Mouse (Mus musculus) hindbrain, embryonic 16.5 days (tissue): Measurements from ENCODE around the gene Zfp872. TPM values are rescaled to one million over a fixed set of nuclear protein-coding genes. Genes with fewer than 3 reads are reported as not detected.
"Not testable (repeated sequence)": the region's sequence is repeated elsewhere in the genome, so short reads cannot be mapped to it uniquely, and the experiment has no call there.

Experiments
- ATAC-seq: fragments of 200-750 bp; cut with Nextera tagmentation; 2 replicates; pipeline ENCODE4 v1.8.0; 2017; ENCODE audit warnings: moderate TSS enrichment, moderate library complexity
- H3K27ac ChIP-seq: fragments of 300-500 bp; sonication (generic); 2 replicates; pipeline ENCODE4 v1.5.1; 2014; ENCODE audit warnings: low read depth, mild to moderate bottlenecking, control low read depth, low read length, moderate library complexity
- H3K27me3 ChIP-seq: fragments of 300-500 bp; sonication (generic); replicated peaks from 2 replicates; pipeline ENCODE4 v1.6.1; 2014; ENCODE audit warnings: low read length; ENCODE audit not compliant: control insufficient read depth, insufficient read depth
- H3K36me3 ChIP-seq: fragments of 300-500 bp; sonication (generic); 2 replicates; pipeline ENCODE4 v1.6.1; 2014; ENCODE audit warnings: mild to moderate bottlenecking, low read length, moderate library complexity, mixed read lengths; ENCODE audit not compliant: control insufficient read depth, insufficient read depth
- H3K4me1 ChIP-seq: fragments of 300-500 bp; sonication (generic); 2 replicates; pipeline ENCODE4 v1.6.1; 2014; ENCODE audit warnings: low read depth, low read length; ENCODE audit not compliant: control insufficient read depth, insufficient read depth
- H3K4me2 ChIP-seq: fragments of 300-500 bp; sonication (generic); 2 replicates; pipeline ENCODE4 v1.6.1; 2014; ENCODE audit warnings: mild to moderate bottlenecking, low read length, control low read depth, moderate library complexity
- H3K4me3 ChIP-seq: fragments of 300-500 bp; sonication (generic); 2 replicates; pipeline ENCODE4 v1.5.1; 2014; ENCODE audit warnings: mild to moderate bottlenecking, low read length, control low read depth, moderate library complexity
- H3K9ac ChIP-seq: fragments of 300-500 bp; sonication (generic); 2 replicates; pipeline ENCODE4 v1.6.1; 2014; ENCODE audit warnings: low read depth, mild to moderate bottlenecking, control low read depth, low read length, moderate library complexity
- H3K9me3 ChIP-seq: fragments of 300-500 bp; sonication (generic); 2 replicates; pipeline ENCODE4 v1.6.1; 2014; ENCODE audit warnings: mild to moderate bottlenecking, low read length, moderate library complexity; ENCODE audit not compliant: control insufficient read depth
- WGBS: fragments of 180-500 bp; shearing (Covaris S2); extraction: QIAGEN DNeasy Blood & Tissue Kit; methylation state at CpG from one replicate; pipeline ENCODE4 v1.1.7; 2014; 5-methylcytosine and 5-hydroxymethylcytosine counted together
- polyA plus RNA-seq: library from polyadenylated mRNA; unstranded; fragments of >200 nt; fragmentation: Nextera tagmentation; extraction: Ambion mirVana; gene quantifications from 2 replicates; pipeline ENCODE4 v1.2.1, GENCODE M21; 2015

The Zfp872 gene
- 0.79 and 1.1 TPM in 2 replicates for polyA plus RNA-seq

- no peaks in the 10 kb centered on the region for H3K36me3 ChIP-seq
- H3K4me3 ChIP-seq: peak within 1 kb of the TSS; percentile 51
- H3K4me2 ChIP-seq: peak within 1 kb of the TSS; percentile 64
- H3K9ac ChIP-seq: peak within 1 kb of the TSS; percentile 66
- H3K9me3 ChIP-seq: no peaks in the 10 kb centered on the region; the same call in 1 of the 2 replicates
- WGBS: 17% methylated on average over 35 of the region's 43 CpGs
- no peaks in the 10 kb centered on the region for H3K4me1 ChIP-seq
- H3K27me3 ChIP-seq: no peaks in the 10 kb centered on the region
- ATAC-seq: peak; percentile 97
- no peak within 1 kb of the TSS; the same call in 1 of the 2 replicates for H3K27ac ChIP-seq
Observed at GRCm38 (mm10) chr9:22188025-22188611, at the start of gene Zfp872. Zfp872 (plus strand) TSS chr9:22188090.

DNA sequence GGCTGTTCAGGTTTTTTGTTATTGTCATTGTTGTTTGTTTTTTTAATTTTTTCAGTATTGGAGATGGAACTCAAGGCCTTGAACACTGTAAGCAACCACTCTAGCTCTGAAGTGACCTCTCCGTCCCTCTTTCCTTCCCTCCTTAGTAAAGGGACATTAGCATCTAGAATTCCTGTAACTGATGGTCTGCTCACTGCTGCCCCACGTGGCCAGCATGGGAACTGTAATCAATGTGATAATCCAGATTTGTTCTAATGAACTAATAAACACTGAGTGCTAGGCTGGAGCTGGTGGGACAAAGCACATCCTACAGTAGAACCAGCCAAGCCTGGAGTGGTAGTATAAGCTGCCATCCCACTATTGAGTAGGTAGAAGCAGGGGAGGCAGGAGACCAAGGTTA, 49.4 kb upstream of the Zfp872 start:
- no peak overlapping the region for H3K9ac ChIP-seq
- no peaks in the 10 kb centered on the region for H3K27me3 ChIP-seq
- H3K4me2 ChIP-seq: no peak overlapping the region
- WGBS: 27% methylated on average over 2 of the region's 2 CpGs
- no peaks in the 10 kb centered on the region for H3K9me3 ChIP-seq
- ATAC-seq: no peak
- no peak overlapping the region for H3K4me3 ChIP-seq
- no peaks in the 10 kb centered on the region for H3K36me3 ChIP-seq
- no peak overlapping the region for H3K27ac ChIP-seq
- H3K4me1 ChIP-seq: peaks cover 2% of the 10 kb centered on the region; the same call in 1 of the 2 replicates

DNA sequence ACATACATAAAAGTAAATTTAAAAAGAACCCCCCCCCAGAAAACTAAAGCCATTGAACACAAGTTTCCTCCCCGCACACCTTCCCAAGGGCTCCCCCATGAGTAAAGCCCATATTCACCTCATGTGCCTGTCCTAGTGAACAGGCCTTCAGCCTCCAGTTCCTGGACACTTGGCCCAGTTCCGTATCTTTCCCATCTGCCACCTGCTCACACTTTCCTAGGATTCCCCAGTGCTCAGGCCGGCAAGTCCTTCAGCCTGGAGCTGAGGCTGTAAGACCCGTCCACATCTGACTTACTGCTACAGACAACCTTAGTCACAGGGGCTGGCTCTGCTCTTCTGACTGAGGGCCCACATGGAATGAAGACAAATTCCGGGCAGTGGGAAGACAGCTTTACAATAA, 48.1 kb upstream of the Zfp872 start:
- Histone ChIP-seq H3K9me3 (no peaks in the 10 kb centered on the region), H3K9ac (no peak overlapping the region), H3K36me3 (no peaks in the 10 kb centered on the region), H3K27me3 (no peaks in the 10 kb centered on the region), H3K27ac (no peak overlapping the region), H3K4me3 (no peak overlapping the region), H3K4me2 (no peak overlapping the region), H3K4me1 (peaks cover 2% of the 10 kb centered on the region; the same call in 1 of the 2 replicates)
- WGBS: 90% methylated on average over 5 of the region's 5 CpGs
- ATAC-seq: no peak

- Histone ChIP-seq H3K36me3 (no peaks in the 10 kb centered on the region), H3K9me3 (no peaks in the 10 kb centered on the region), H3K27me3 (no peaks in the 10 kb centered on the region), H3K4me2 (no peak overlapping the region), H3K9ac (no peak overlapping the region), H3K4me3 (no peak overlapping the region), H3K27ac (no peak overlapping the region), H3K4me1 (no peaks in the 10 kb centered on the region)
- peak; percentile 78 for ATAC-seq
- 55% methylated on average over 17 of the region's 17 CpGs for WGBS
Observed at GRCm38 (mm10) chr9:22143108-22144037, 44.5 kb upstream of the Zfp872 start.

DNA sequence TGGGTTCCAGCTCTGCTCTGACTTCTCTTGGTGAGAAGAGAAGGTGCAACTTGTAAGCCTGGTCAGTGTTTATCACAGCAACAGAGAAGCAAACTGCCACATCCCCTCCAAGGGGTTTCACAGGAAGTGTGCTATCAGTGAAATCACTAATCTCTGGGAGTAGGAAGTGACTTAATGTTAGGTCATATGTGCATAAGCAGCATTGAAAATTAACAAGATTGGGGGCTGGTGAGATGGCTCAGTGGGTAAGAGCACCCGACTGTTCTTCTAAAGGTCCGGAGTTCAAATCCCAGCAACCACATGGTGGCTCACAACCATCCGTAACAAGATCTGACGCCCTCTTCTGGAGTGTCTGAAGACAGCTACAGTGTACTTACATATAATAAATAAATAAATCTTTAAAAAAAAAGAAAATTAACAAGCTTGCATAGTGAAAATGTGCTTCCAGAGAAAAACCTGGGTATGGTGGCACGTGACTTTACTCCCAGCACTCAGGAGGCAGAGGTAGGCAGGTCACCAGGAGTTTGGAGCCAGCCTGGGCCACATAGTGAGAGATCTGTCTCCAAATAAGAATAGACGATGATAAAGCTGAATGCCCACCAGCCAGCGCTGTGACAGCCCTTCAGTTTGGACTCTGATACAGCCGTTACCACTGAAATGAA, 43.5 kb upstream of the Zfp872 start:
- Histone ChIP-seq H3K4me1 (no peaks in the 10 kb centered on the region), H3K4me3 (no peak overlapping the region), H3K36me3 (no peaks in the 10 kb centered on the region), H3K4me2 (no peak overlapping the region), H3K27ac (no peak overlapping the region), H3K9ac (no peak overlapping the region), H3K9me3 (no peaks in the 10 kb centered on the region), H3K27me3 (no peaks in the 10 kb centered on the region)
- 89% methylated on average over 7 of the region's 8 CpGs for WGBS
- no peak for ATAC-seq

DNA sequence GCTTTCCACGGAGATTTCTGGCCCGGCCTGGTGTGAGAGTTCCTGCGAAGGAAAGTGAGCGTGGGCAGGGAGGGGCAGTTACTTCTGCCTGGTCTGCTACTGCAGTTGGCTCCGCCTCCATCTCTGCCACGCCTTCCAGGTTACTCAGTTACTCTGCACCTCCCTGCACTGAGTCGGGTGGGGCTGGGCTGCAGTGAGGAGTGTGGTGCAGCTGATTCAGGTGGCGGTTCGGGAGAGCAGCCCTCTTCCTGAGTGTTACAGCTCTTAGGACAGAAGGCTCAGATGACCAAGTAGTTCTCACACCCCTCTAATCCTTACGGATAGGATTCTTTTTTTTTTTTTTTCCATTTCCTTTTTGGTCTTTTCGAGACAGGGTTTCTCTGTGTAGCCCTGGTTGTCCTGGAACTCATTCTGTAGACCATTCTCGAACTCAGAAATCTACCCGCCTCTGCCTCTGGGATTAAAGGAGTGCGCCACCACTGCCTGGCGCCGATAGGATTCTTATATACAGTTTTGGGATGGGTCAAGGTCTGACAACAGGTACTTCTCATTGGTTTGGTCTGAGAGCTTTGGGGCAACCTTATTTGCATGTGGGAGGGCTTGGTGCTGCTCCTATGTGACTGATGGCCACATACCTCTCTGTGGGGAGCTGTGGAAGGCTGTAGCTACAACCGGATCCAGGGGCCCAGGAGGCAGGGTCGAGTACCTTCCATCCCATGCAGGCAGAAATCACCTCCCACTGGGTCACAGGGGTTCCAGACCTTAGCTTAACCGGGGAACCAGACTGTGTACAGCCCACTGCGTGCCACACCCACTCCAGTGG, 38.3 kb upstream of the Zfp872 start:
- no peaks in the 10 kb centered on the region for H3K9me3 ChIP-seq
- no peak overlapping the region for H3K4me2 ChIP-seq
- no peaks in the 10 kb centered on the region for H3K36me3 ChIP-seq
- no peak overlapping the region for H3K27ac ChIP-seq
- no peak for ATAC-seq
- no peaks in the 10 kb centered on the region for H3K4me1 ChIP-seq
- no peak overlapping the region for H3K4me3 ChIP-seq
- H3K27me3 ChIP-seq: no peaks in the 10 kb centered on the region
- H3K9ac ChIP-seq: no peak overlapping the region
- 83% methylated on average over 20 of the region's 20 CpGs for WGBS

DNA sequence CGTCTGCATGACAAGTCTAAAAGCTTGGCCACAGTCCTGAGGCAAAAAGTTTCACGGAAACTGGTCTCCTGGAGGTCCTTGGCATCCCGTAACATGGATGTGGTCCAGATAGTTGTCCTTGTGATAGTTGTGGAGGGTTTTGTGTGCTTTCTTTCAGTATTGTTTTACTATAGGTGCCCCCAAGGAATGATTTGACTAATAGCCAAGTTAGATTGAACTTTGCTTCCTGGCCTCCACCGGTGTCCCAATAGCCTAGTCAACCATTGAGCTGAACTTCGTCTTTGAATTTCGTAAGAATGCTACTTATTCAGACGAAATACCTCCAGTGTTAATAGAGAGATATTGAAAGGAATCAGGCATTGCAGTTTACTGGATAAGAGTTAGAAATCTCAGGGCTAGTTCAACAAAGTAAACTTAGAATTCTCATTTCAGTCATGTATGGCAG, 37.6 kb upstream of the Zfp872 start:
- not testable (repeated sequence) for H3K9me3 ChIP-seq, H3K4me1 ChIP-seq, H3K9ac ChIP-seq, H3K27me3 ChIP-seq, ATAC-seq, H3K27ac ChIP-seq, H3K4me2 ChIP-seq, H3K36me3 ChIP-seq, H3K4me3 ChIP-seq
- WGBS: 84% methylated on average over 7 of the region's 7 CpGs

DNA sequence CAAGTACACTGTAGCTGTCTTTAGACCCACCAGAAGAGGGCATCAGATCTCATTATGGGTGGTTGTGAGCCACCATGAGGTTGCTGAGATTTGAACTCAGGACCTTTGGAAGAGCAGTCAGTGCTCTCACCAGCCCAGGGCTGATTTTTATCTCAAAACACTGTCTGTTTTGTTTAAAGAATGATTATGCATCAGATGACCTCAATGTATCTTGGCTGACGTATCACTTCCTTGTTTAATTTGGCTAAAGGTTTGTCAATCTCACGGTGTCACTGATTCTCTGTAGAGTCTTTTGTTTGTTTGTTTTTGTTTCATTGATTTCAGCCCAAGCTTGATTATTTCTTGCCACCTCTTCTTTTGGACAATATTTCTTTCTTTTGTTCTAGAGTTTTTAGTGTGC, 36.9 kb upstream of the Zfp872 start:
- Histone ChIP-seq H3K27me3 (no peaks in the 10 kb centered on the region), H3K9ac (no peak overlapping the region), H3K9me3 (no peaks in the 10 kb centered on the region), H3K27ac (no peak overlapping the region), H3K4me3 (no peak overlapping the region), H3K4me1 (no peaks in the 10 kb centered on the region), H3K4me2 (no peak overlapping the region), H3K36me3 (no peaks in the 10 kb centered on the region)
- no peak for ATAC-seq
- 81% methylated on average over 2 of the region's 2 CpGs for WGBS
